Mouse (Mus musculus): ENCODE measurements around the gene Exoc2.

DNA sequence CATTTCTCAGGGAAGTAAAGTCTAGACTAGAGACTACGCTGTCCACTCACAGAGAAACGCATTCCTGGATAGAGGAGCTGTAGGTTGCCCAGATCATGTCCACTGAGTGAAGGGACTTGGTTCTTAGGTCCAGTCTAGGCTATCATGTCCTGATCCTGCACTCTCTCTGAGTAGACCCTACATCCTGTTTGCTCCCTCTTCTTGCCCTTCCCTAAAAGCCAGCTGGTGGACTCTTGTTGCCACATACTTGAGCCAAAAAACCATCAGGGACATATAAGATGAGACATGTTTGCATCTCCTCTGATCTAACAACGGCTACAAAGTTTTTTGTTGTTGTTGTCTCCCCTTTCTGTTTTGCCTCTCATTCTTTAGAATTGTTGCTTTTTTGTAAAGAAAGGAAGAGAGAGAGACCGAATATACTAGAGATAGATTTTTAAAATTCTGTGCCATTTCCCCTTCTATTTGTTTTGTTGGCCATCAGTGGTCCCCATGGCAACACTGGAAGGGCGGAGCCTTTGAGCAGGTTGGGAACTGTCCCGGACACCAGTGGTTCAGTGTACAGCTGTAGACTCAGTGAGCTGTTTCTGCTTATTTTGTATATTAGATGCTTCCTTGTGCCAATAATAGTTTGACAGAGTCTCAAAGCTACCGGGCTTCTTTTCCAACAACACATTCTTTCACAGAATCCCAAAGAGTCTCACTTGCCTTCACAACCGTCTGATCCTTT is 209.7 kb downstream of the Exoc2 start:
- TF ChIP-seq CTCF (IDR thresholded peaks at IDR 0.05; ENCODE audit: low read depth) (no peak), EP300 (IDR thresholded peaks at IDR 0.05; ENCODE audit: low read depth) (no peak)
